Mouse (Mus musculus) heart, postnatal 0 days (tissue): Measurements from ENCODE around the gene Samd4. TPM values are rescaled to one million over a fixed set of nuclear protein-coding genes. Genes with fewer than 3 reads are reported as not detected.
A peak's percentile ranks its signal among the peaks of the same experiment; 100 is the strongest.

ENCODE experiments used
- ATAC-seq: fragments of 200-750 bp; cut with Nextera tagmentation; 2 replicates; pipeline ENCODE4 v1.8.0; 2017; ENCODE audit warnings: low read depth, moderate number of reproducible peaks, moderate library complexity; ENCODE audit not compliant: insufficient read depth
- DNase-seq: peaks from one replicate; pipeline ENCODE4 v3.0.0-alpha.2; 2016; ENCODE audit warnings: low spot score
- H3K27ac ChIP-seq: fragments of 300-500 bp; sonication (generic); 2 replicates; pipeline ENCODE4 v1.5.1; 2014; ENCODE audit warnings: low read depth, mild to moderate bottlenecking
- H3K27me3 ChIP-seq: fragments of 300-500 bp; sonication (generic); 2 replicates; pipeline ENCODE4 v1.6.1; 2014; ENCODE audit warnings: low read length, mixed read lengths; ENCODE audit not compliant: control insufficient read depth, insufficient read depth
- H3K36me3 ChIP-seq: fragments of 300-500 bp; sonication (generic); replicated peaks from 2 replicates; pipeline ENCODE4 v1.6.1; 2014; ENCODE audit warnings: low read length, mixed read lengths; ENCODE audit not compliant: control insufficient read depth, insufficient read depth
- H3K4me1 ChIP-seq: fragments of 300-500 bp; sonication (generic); 2 replicates; pipeline ENCODE4 v1.6.1; 2014; ENCODE audit warnings: antibody characterized with exemption; ENCODE audit not compliant: control insufficient read depth, insufficient read depth
- H3K4me2 ChIP-seq: fragments of 300-500 bp; sonication (generic); 2 replicates; pipeline ENCODE4 v1.6.1; 2014; ENCODE audit warnings: low read depth, mild to moderate bottlenecking, low read length, moderate library complexity
- H3K4me3 ChIP-seq: fragments of 300-500 bp; sonication (generic); 2 replicates; pipeline ENCODE4 v1.5.1; 2014; ENCODE audit warnings: low read depth, low read length
- H3K9ac ChIP-seq: fragments of 300-500 bp; sonication (generic); replicated peaks from 2 replicates; pipeline ENCODE4 v1.6.1; 2014; ENCODE audit warnings: low read depth, low read length, mixed read lengths
- H3K9me3 ChIP-seq: fragments of 300-500 bp; sonication (generic); replicated peaks from 2 replicates; pipeline ENCODE4 v1.6.1; 2016; ENCODE audit warnings: low read length; ENCODE audit not compliant: control insufficient read depth
- CTCF ChIP-seq: IDR thresholded peaks from 2 replicates; pipeline ENCODE4 v1.5.1; 2016; ENCODE audit warnings: antibody characterized with exemption, control low read depth, low read depth
- EP300 ChIP-seq: IDR thresholded peaks from 2 replicates; pipeline ENCODE4 v1.6.1; 2016; ENCODE audit warnings: antibody characterized with exemption, low read depth
- WGBS: fragments of 180-500 bp; shearing (Covaris S2); extraction: QIAGEN DNeasy Blood & Tissue Kit; methylation state at CpG from one replicate; pipeline ENCODE4 v1.1.7; 2014; 5-methylcytosine and 5-hydroxymethylcytosine counted together
- microRNA-seq: library from miRNA; unstranded; fragments of <30 nt; microRNA quantifications from one replicate; pipeline ENCODE4, GENCODE M21; 2016
- polyA plus RNA-seq: library from polyadenylated mRNA; unstranded; fragments of >200 nt; fragmentation: Nextera tagmentation; extraction: Ambion mirVana; gene quantifications from 2 replicates; pipeline ENCODE4 v1.2.1, GENCODE M21; 2015
- total RNA-seq: library from RNA; depleted of rRNA; stranded (reverse); fragments of >200 nt; gene quantifications from 2 replicates; pipeline ENCODE4 v1.2.3, GENCODE M21; 2014; ENCODE audit warnings: low replicate concordance; rRNA removed

The Samd4 gene
- total and polyA plus RNA-seq, 2 experiments from 2014 or later = 12.5 to 53.8 TPM

GRCm38 (mm10) chr14:47151306-47151705 lies 268.7 kb downstream of the Samd4 start:
- no peak overlapping the region for H3K4me2 ChIP-seq
- H3K27ac ChIP-seq = no peak overlapping the region
- no peak overlapping the region for H3K4me3 ChIP-seq
- TF ChIP-seq EP300 = no peak
- peaks cover 11% of the 10 kb centered on the region; the same call in 1 of the 2 replicates for H3K36me3 ChIP-seq
- H3K9me3 ChIP-seq = no peaks in the 10 kb centered on the region
- DNase-seq = no peak
- H3K27me3 ChIP-seq = no peaks in the 10 kb centered on the region
- H3K9ac ChIP-seq = no peak overlapping the region
- ATAC-seq = no peak
- WGBS = 93% methylated on average over 6 of the region's 6 CpGs
- no peaks in the 10 kb centered on the region for H3K4me1 ChIP-seq

GRCm38 (mm10) chr14:47154303-47154702 lies 271.6 kb downstream of the Samd4 start:
- Histone ChIP-seq H3K36me3 (peaks cover 21% of the 10 kb centered on the region; the same call in 1 of the 2 replicates), H3K9me3 (no peaks in the 10 kb centered on the region), H3K27me3 (no peaks in the 10 kb centered on the region), H3K4me1 (no peaks in the 10 kb centered on the region), H3K4me2 (no peak overlapping the region), H3K27ac (no peak overlapping the region), H3K4me3 (no peak overlapping the region), H3K9ac (no peak overlapping the region)
- TF ChIP-seq EP300 (no peak), CTCF (no peak)
- 34% methylated on average over 3 of the region's 3 CpGs for WGBS
- ATAC-seq (no peak), DNase-seq (no peak)

Small RNAs within 50 kb of the gene (microRNA-seq; reads per million reads assigned to microRNA genes)
- 78.5 reads per million, percentile 51 among the genes with 10 or more reads in this experiment for gene Mir378c

Other genes starting within 250 kb of the Samd4 start
- gene Cdkn3, start 122.3 kb upstream of the Samd4 start, total RNA-seq = 6.5 and 12.2 TPM in 2 replicates
- gene Cdkn3, start 122.3 kb upstream of the Samd4 start, polyA plus RNA-seq = 30.6 and 35.5 TPM in 2 replicates
- 92.7 and 103 TPM in 2 replicates for gene Cnih1, start 94.4 kb upstream of the Samd4 start, total RNA-seq
- gene Cnih1, start 94.4 kb upstream of the Samd4 start, polyA plus RNA-seq = 131 and 133 TPM in 2 replicates
- 34.0 and 50.6 TPM in 2 replicates for gene Gmfb, start 60.6 kb upstream of the Samd4 start, total RNA-seq
- gene Gmfb, start 60.6 kb upstream of the Samd4 start, polyA plus RNA-seq = 37.6 and 42.0 TPM in 2 replicates
- gene Cgrrf1, start 50.7 kb upstream of the Samd4 start, total RNA-seq = 22.6 and 103 TPM in 2 replicates
- gene Cgrrf1, start 50.7 kb upstream of the Samd4 start, polyA plus RNA-seq = 43.5 and 45.7 TPM in 2 replicates